Mouse (Mus musculus) CH12.LX (cell line): ENCODE data around the gene Sap18b. TPM values are rescaled to one million over a fixed set of nuclear protein-coding genes. Genes with fewer than 3 reads are reported as not detected.

Experiments used
- DNase-seq: peaks from one replicate; pipeline ENCODE4 v3.0.0-alpha.2; 2013; ENCODE audit errors: extremely low read depth
- H3K27ac ChIP-seq: 2 replicates; pipeline ENCODE4 v1.5.1; 2012; ENCODE audit warnings: low read depth, mild to moderate bottlenecking, control low read depth, moderate library complexity; ENCODE audit not compliant: insufficient read depth
- H3K27me3 ChIP-seq: replicated peaks from 2 replicates; pipeline ENCODE3; 2012; ENCODE audit warnings: inconsistent platforms
- H3K36me3 ChIP-seq, 2 experiments: replicated peaks in 1 of 2; 2 replicates each; pipeline versions ENCODE3 to v1.6.1; 2012; ENCODE audit warnings: inconsistent platforms in 1 of 2, low read length in 1 of 2, mild to moderate bottlenecking in 1 of 2, mixed read lengths in 1 of 2, moderate library complexity in 1 of 2; ENCODE audit not compliant: control insufficient read depth in 1 of 2, insufficient read depth in 1 of 2
- H3K4me1 ChIP-seq, 2 experiments: 2 replicates each; pipeline ENCODE4 v1.6.1; 2012; ENCODE audit warnings: inconsistent platforms in 1 of 2, moderate library complexity in 1 of 2; ENCODE audit not compliant: insufficient read depth in 2 of 2, control insufficient read depth in 1 of 2
- H3K4me2 ChIP-seq: 2 replicates; pipeline ENCODE4 v1.6.1; 2012; ENCODE audit warnings: low read depth, mild to moderate bottlenecking, control low read depth; ENCODE audit not compliant: poor library complexity, insufficient read depth, severe bottlenecking
- H3K4me3 ChIP-seq, 3 experiments: fragments of 150-350 bp in 1 of 3; sonication (generic) in 1 of 3; replicated peaks in 1 of 3; 2 replicates each; pipeline versions ENCODE3 to v1.5.1; 2011 to 2012; ENCODE audit warnings: low read depth in 2 of 3, low read length in 2 of 3, mild to moderate bottlenecking in 2 of 3, moderate library complexity in 2 of 3, control low read depth in 1 of 3, improper control_type of control experiment in 1 of 3, inconsistent platforms in 1 of 3, mixed read lengths in 1 of 3; ENCODE audit not compliant: poor library complexity in 1 of 3
- H3K79me2 ChIP-seq: replicated peaks from 2 replicates; pipeline ENCODE4 v1.6.1; 2012; ENCODE audit warnings: mild to moderate bottlenecking, moderate library complexity; ENCODE audit not compliant: control insufficient read depth, poor library complexity, insufficient read depth, severe bottlenecking; ENCODE audit errors: extremely low read depth
- H3K9ac ChIP-seq: 2 replicates; pipeline ENCODE4 v1.6.1; 2012; ENCODE audit warnings: low read depth, mild to moderate bottlenecking, control low read depth, moderate library complexity; ENCODE audit not compliant: insufficient read depth
- H3K9me3 ChIP-seq: replicated peaks from 2 replicates; pipeline ENCODE3; 2012; ENCODE audit warnings: low read length, inconsistent platforms, mixed read lengths
- BHLHE40 ChIP-seq: IDR thresholded peaks from 2 replicates; pipeline ENCODE4 v1.6.1; 2011; ENCODE audit warnings: mild to moderate bottlenecking, low read depth, low read length, improper control_type of control experiment
- CHD1 ChIP-seq: IDR thresholded peaks from 2 replicates; pipeline ENCODE4 v1.6.1; 2012; ENCODE audit warnings: low read depth, low read length, improper control_type of control experiment, inconsistent platforms
- CHD2 ChIP-seq: IDR thresholded peaks from 2 replicates; pipeline ENCODE4 v1.6.1; 2011; ENCODE audit warnings: low read length, improper control_type of control experiment
- CTCF ChIP-seq, 2 experiments: IDR thresholded peaks in 1 of 2; conservative IDR thresholded peaks in 1 of 2; 2 replicates each; pipeline ENCODE4 v1.5.1; 2011 to 2012; ENCODE audit warnings: low read depth in 2 of 2, low read length in 2 of 2, improper control_type of control experiment in 1 of 2, inconsistent platforms in 1 of 2, mild to moderate bottlenecking in 1 of 2, moderate library complexity in 1 of 2
- E2F4 ChIP-seq: IDR thresholded peaks from 2 replicates; pipeline ENCODE4 v1.6.1; 2011; ENCODE audit warnings: low read depth, low read length, improper control_type of control experiment; ENCODE audit not compliant: insufficient replicate concordance
- ELF1 ChIP-seq: IDR thresholded peaks from 2 replicates; pipeline ENCODE4 v1.6.1; 2014; ENCODE audit warnings: low read depth, mild to moderate bottlenecking, inconsistent platforms, low read length, improper control_type of control experiment
- EP300 ChIP-seq: IDR thresholded peaks from 2 replicates; pipeline ENCODE4 v1.6.1; 2011; ENCODE audit warnings: low read length, improper control_type of control experiment
- ETS1 ChIP-seq: conservative IDR thresholded peaks from 2 replicates; pipeline ENCODE4 v1.6.1; 2012; ENCODE audit warnings: low read depth, mild to moderate bottlenecking, inconsistent platforms, low read length, improper control_type of control experiment, moderate library complexity
- GABPA ChIP-seq: IDR thresholded peaks from 2 replicates; pipeline ENCODE4 v1.6.1; 2012; ENCODE audit warnings: low read depth, low read length, improper control_type of control experiment, inconsistent platforms; ENCODE audit not compliant: insufficient replicate concordance
- HCFC1 ChIP-seq: IDR thresholded peaks from 2 replicates; pipeline ENCODE4 v1.6.1; 2012; ENCODE audit warnings: low read depth, mild to moderate bottlenecking, inconsistent platforms, low read length, improper control_type of control experiment
- JUND ChIP-seq: conservative IDR thresholded peaks from 2 replicates; pipeline ENCODE4 v1.6.1; 2011; ENCODE audit warnings: low read depth, low read length, improper control_type of control experiment
- MAFK ChIP-seq: IDR thresholded peaks from 2 replicates; pipeline ENCODE4 v1.6.1; 2011; ENCODE audit warnings: low read length, improper control_type of control experiment; ENCODE audit not compliant: insufficient replicate concordance
- MAX ChIP-seq: IDR thresholded peaks from 2 replicates; pipeline ENCODE4 v1.6.1; 2011; ENCODE audit warnings: low read length, improper control_type of control experiment
- MAZ ChIP-seq: IDR thresholded peaks from 2 replicates; pipeline ENCODE4 v1.6.1; 2012; ENCODE audit warnings: low read depth, mild to moderate bottlenecking, inconsistent platforms, low read length, improper control_type of control experiment, moderate library complexity
- MEF2A ChIP-seq: IDR thresholded peaks from 2 replicates; pipeline ENCODE4 v1.6.1; 2014; ENCODE audit warnings: low read depth, mild to moderate bottlenecking, inconsistent platforms, low read length, improper control_type of control experiment, borderline replicate concordance
- MYC ChIP-seq: IDR thresholded peaks from 2 replicates; pipeline ENCODE4 v1.6.1; 2011; ENCODE audit warnings: low read depth, mild to moderate bottlenecking, improper control_type of control experiment, low read length
- PAX5 ChIP-seq: IDR thresholded peaks from 2 replicates; pipeline ENCODE4 v1.6.1; 2012; ENCODE audit warnings: low read length, inconsistent platforms, mixed read lengths
- RAD21 ChIP-seq: IDR thresholded peaks from 2 replicates; pipeline ENCODE4 v1.6.1; 2011; ENCODE audit warnings: low read depth, mild to moderate bottlenecking, low read length, improper control_type of control experiment, moderate library complexity
- RCOR1 ChIP-seq: conservative IDR thresholded peaks from 2 replicates; pipeline ENCODE4 v1.6.1; 2012; ENCODE audit warnings: low read depth, mild to moderate bottlenecking, inconsistent platforms, low read length, improper control_type of control experiment
- SIN3A ChIP-seq: IDR thresholded peaks from 2 replicates; pipeline ENCODE4 v1.6.1; 2012; ENCODE audit warnings: low read length, improper control_type of control experiment, inconsistent platforms
- SMC3 ChIP-seq: IDR thresholded peaks from 2 replicates; pipeline ENCODE4 v1.6.1; 2011; ENCODE audit warnings: low read depth, low read length, improper control_type of control experiment
- TCF12 ChIP-seq: IDR thresholded peaks from 2 replicates; pipeline ENCODE4 v1.6.1; 2014; ENCODE audit warnings: low read depth, mild to moderate bottlenecking, inconsistent platforms, low read length, improper control_type of control experiment
- ZC3H11A ChIP-seq: IDR thresholded peaks from 2 replicates; pipeline ENCODE4 v1.6.1; 2012; ENCODE audit warnings: low read depth, mild to moderate bottlenecking, inconsistent platforms, low read length, improper control_type of control experiment
- ZKSCAN1 ChIP-seq: IDR thresholded peaks from 2 replicates; pipeline ENCODE4 v1.6.1; 2012; ENCODE audit warnings: low read depth, inconsistent platforms, low read length, improper control_type of control experiment, borderline replicate concordance
- ZMIZ1 ChIP-seq: IDR thresholded peaks from 2 replicates; pipeline ENCODE4 v1.6.1; 2012; ENCODE audit warnings: low read depth, mild to moderate bottlenecking, inconsistent platforms, low read length, improper control_type of control experiment
- dilution Hi-C: fragments of 300-500 bp; cut with MboI; formaldehyde crosslinking; loops from 2 replicates; pipeline ENCODE4 v1.14.3; 2020; ENCODE audit warnings: low sequenced_read_pairs; ENCODE audit not compliant: extremely low pct_unique_long_range_greater_than_20kb, extremely low pct_ligation_motif_present
- in situ Hi-C: fragments of 300-500 bp; cut with MboI; formaldehyde crosslinking; loops from 3 replicates; pipeline ENCODE4 v1.14.3; 2019; ENCODE audit warnings: low sequenced_read_pairs, low pct_ligation_motif_present, low pct_unique_long_range_greater_than_20kb, mixed read lengths
- polyA plus RNA-seq: library from polyadenylated mRNA; unstranded; fragments of >175 nt; gene quantifications from 2 replicates; pipeline ENCODE4 v1.2.1, GENCODE M21; 2012; ENCODE audit warnings: low read depth; ENCODE audit not compliant: insufficient read length
- total RNA-seq, 2 experiments: library from RNA; depleted of rRNA; stranded (reverse); fragments of 300-350 nt in 1 of 2; fragments of >200 nt in 1 of 2; gene quantifications; 2 replicates each; pipeline ENCODE4 v1.2.3; 2012 to 2014

Gene Sap18b
- total and polyA plus RNA-seq, 3 experiments = 141 to 355 (median 305) TPM

DNA sequence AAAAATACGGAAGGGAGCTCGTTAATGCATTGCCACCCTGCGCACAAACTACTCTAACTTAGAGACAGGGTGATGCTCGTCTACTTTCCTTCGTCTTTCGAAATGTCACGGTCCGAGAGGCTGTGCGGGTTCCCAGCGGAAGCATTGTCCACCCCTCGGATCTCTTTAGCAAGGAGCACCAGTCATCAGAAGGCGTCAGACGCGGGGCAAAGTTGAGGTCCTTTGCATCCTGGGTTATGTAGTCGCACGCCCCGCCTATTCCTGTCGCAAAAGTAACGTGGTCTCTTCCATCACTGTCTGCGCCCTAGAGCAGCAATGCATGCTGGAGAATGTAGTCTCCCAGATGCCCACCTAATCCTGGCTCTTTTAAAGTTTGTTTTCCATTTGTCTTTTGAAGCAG is 17.3 kb upstream of the Sap18b start (continued):
- peak; percentile 74; the same call in 1 of the 2 replicates for TF ChIP-seq E2F4
- no peak for TF ChIP-seq MAFK
- peak; percentile 97 for TF ChIP-seq SIN3A
- TF ChIP-seq CHD2 = peak; percentile 75
- TF ChIP-seq ZKSCAN1 = no peak; the same call in 1 of the 2 replicates
- TF ChIP-seq JUND = peak; percentile 58; the same call in 1 of the 2 replicates
- peak; percentile 79 for TF ChIP-seq ZMIZ1

DNA sequence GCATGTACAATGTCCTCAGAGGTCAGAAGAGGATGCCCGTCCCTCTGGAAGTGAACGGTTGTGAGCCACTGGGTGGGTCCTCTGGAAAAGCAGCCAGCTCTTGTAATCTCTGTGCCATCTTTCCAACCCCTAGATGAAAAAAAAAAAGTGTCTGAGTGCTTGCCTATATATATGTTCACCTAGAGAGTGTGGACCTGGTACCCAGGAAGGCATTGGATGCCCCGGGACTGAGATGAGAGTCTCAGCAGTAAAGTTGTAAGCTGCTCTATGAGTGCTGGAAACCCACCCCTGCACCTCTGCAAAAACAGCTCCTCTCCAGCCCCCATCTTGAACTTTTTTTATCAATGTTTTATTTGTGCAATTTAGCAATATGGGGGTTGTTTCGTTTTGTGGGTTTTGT is 16.5 kb upstream of the Sap18b start:
- in situ Hi-C loops = no loop called here
- Histone ChIP-seq H3K9ac (peak overlapping the region; percentile 27; the same call in 1 of the 2 replicates), H3K4me1 (peaks cover 5 to 36% of the 10 kb centered on the region in 2 experiments), H3K27ac (no peak overlapping the region), H3K27me3 (no peaks in the 10 kb centered on the region), H3K9me3 (no peaks in the 10 kb centered on the region), H3K4me2 (peak overlapping the region; percentile 11; the same call in 1 of the 2 replicates), H3K36me3 (peaks cover 5 to 15% of the 10 kb centered on the region in 2 experiments), H3K4me3 (no peak overlapping the region), H3K79me2 (peaks cover 36% of the 10 kb centered on the region)
- dilution Hi-C loops = no loop called here
- no peak for DNase-seq
- TF ChIP-seq MAFK (no peak), ETS1 (no peak), CHD1 (no peak), RAD21 (no peak)

DNA sequence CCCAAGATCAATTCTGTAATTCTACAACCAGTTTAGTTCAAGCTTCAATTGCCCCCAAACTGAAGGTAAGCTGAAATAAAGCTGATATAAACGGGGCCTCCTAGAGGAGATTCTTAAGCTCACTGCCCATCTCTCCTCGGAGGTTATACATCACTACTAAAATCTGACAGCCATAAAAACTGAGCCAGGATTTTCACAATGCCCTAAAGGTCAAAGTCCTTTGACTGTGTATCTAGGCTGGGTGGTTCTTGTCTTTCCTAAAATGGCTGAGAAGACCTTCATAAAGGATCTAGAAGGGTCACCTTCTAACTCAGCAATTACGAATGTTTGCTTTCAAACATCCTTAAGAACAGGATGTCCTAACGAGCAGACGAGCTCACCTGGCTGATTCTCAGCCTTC is 16.0 kb upstream of the Sap18b start:
- peaks cover 5 to 11% of the 10 kb centered on the region in 2 experiments for H3K36me3 ChIP-seq
- no peak overlapping the region for H3K9ac ChIP-seq
- no peak overlapping the region for H3K4me2 ChIP-seq
- no peaks in the 10 kb centered on the region for H3K9me3 ChIP-seq
- in situ Hi-C loops = no loop called here
- peaks cover 31% of the 10 kb centered on the region for H3K79me2 ChIP-seq
- no peak overlapping the region for H3K4me3 ChIP-seq
- dilution Hi-C loops = no loop called here
- TF ChIP-seq TCF12 (no peak), GABPA (no peak), MAX (no peak), HCFC1 (no peak), EP300 (no peak), MYC (no peak), CHD1 (no peak), MEF2A (no peak), CHD2 (no peak), CTCF (conservative IDR thresholded peaks at IDR 0.05 in 1 of 2, IDR thresholded peaks at IDR 0.05 in 1 of 2; ENCODE audit: low read depth in 2 of 2, low read length in 2 of 2) (no peak), SMC3 (no peak), MAZ (no peak), RAD21 (no peak), ZC3H11A (no peak), BHLHE40 (no peak), ETS1 (no peak), ELF1 (no peak), PAX5 (no peak), RCOR1 (no peak)
- H3K4me1 ChIP-seq = peaks cover 5 to 34% of the 10 kb centered on the region in 2 experiments
- H3K27ac ChIP-seq = no peak overlapping the region
- no peak for DNase-seq
- no peaks in the 10 kb centered on the region for H3K27me3 ChIP-seq
